Mouse (Mus musculus) midbrain, embryonic 15.5 days (tissue): ENCODE data around the gene Pdcd1lg2. TPM values are rescaled to one million over a fixed set of nuclear protein-coding genes. Genes with fewer than 3 reads are reported as not detected.

ENCODE experiments used
- ATAC-seq: fragments of 200-750 bp; cut with Nextera tagmentation; replicated peaks from 2 replicates; pipeline ENCODE4 v1.8.0; 2017; ENCODE audit warnings: moderate TSS enrichment
- H3K27ac ChIP-seq: fragments of 300-500 bp; sonication (generic); 2 replicates; pipeline ENCODE4 v1.5.1; 2015; ENCODE audit warnings: mild to moderate bottlenecking, inconsistent platforms
- H3K27me3 ChIP-seq: fragments of 300-500 bp; sonication (generic); replicated peaks from 2 replicates; pipeline ENCODE4 v1.6.1; 2015; ENCODE audit warnings: inconsistent platforms
- H3K36me3 ChIP-seq: fragments of 300-500 bp; sonication (generic); replicated peaks from 2 replicates; pipeline ENCODE4 v1.6.1; 2015; ENCODE audit warnings: inconsistent platforms
- H3K4me1 ChIP-seq: fragments of 300-500 bp; sonication (generic); 2 replicates; pipeline ENCODE4 v1.6.1; 2015; ENCODE audit warnings: inconsistent platforms
- H3K4me2 ChIP-seq: fragments of 300-500 bp; sonication (generic); 2 replicates; pipeline ENCODE4 v1.6.1; 2015; ENCODE audit warnings: inconsistent platforms, mild to moderate bottlenecking, moderate library complexity
- H3K4me3 ChIP-seq: fragments of 300-500 bp; sonication (generic); 2 replicates; pipeline ENCODE4 v1.5.1; 2015; ENCODE audit warnings: mild to moderate bottlenecking, inconsistent platforms
- H3K9ac ChIP-seq: fragments of 300-500 bp; sonication (generic); 2 replicates; pipeline ENCODE4 v1.6.1; 2015; ENCODE audit warnings: mild to moderate bottlenecking, inconsistent platforms
- H3K9me3 ChIP-seq: fragments of 300-500 bp; sonication (generic); 2 replicates; pipeline ENCODE4 v1.6.1; 2016; ENCODE audit warnings: inconsistent platforms
- WGBS: fragments of 180-500 bp; shearing (Covaris S2); methylation state at CpG from one replicate; pipeline ENCODE4 v1.1.7; 2015; ENCODE audit warnings: mixed read lengths; 5-methylcytosine and 5-hydroxymethylcytosine counted together
- polyA plus RNA-seq: library from polyadenylated mRNA; unstranded; fragments of >200 nt; fragmentation: Nextera tagmentation; extraction: Ambion mirVana; gene quantifications from 2 replicates; pipeline ENCODE4 v1.2.1, GENCODE M21; 2015

The Pdcd1lg2 gene
- polyA plus RNA-seq, 1 experiment from 2014 or later: not detected

GRCm38 (mm10) chr19:29463645-29464395 is 53.1 kb downstream of the Pdcd1lg2 start:
- Histone ChIP-seq H3K9ac (no peak overlapping the region), H3K9me3 (no peaks in the 10 kb centered on the region), H3K27ac (no peak overlapping the region), H3K36me3 (no peaks in the 10 kb centered on the region), H3K4me3 (no peak overlapping the region), H3K4me2 (no peak overlapping the region), H3K4me1 (no peaks in the 10 kb centered on the region), H3K27me3 (no peaks in the 10 kb centered on the region)
- 97% methylated on average over 7 of the region's 7 CpGs for WGBS
- ATAC-seq: no peak

GRCm38 (mm10) chr19:29466819-29467218 is 56.1 kb downstream of the Pdcd1lg2 start:
- Histone ChIP-seq H3K36me3 (no peaks in the 10 kb centered on the region), H3K9me3 (no peaks in the 10 kb centered on the region), H3K9ac (no peak overlapping the region), H3K4me1 (0 out of 2 replicates have a peak, but pooled peaks cover 3% of the 10 kb centered on the region), H3K4me3 (no peak overlapping the region), H3K27me3 (no peaks in the 10 kb centered on the region), H3K4me2 (no peak overlapping the region), H3K27ac (no peak overlapping the region)
- ATAC-seq: no peak
- WGBS: 90% methylated on average over 9 of the region's 9 CpGs

- H3K27me3 ChIP-seq: no peaks in the 10 kb centered on the region
- no peak overlapping the region for H3K4me2 ChIP-seq
- 91% methylated on average over 10 of the region's 10 CpGs for WGBS
- no peaks in the 10 kb centered on the region for H3K9me3 ChIP-seq
- 0 out of 2 replicates have a peak, but pooled peaks cover 3% of the 10 kb centered on the region for H3K4me1 ChIP-seq
- H3K36me3 ChIP-seq: no peaks in the 10 kb centered on the region
- ATAC-seq: no peak
- H3K9ac ChIP-seq: no peak overlapping the region
- no peak overlapping the region for H3K4me3 ChIP-seq
- no peak overlapping the region for H3K27ac ChIP-seq
Measured at GRCm38 (mm10) chr19:29468941-29469685, 58.4 kb downstream of the Pdcd1lg2 start.

- no peak for ATAC-seq
- WGBS: 93% methylated on average over 2 of the region's 2 CpGs
- Histone ChIP-seq H3K27me3 (no peaks in the 10 kb centered on the region), H3K9ac (no peak overlapping the region), H3K4me3 (no peak overlapping the region), H3K27ac (no peak overlapping the region), H3K36me3 (no peaks in the 10 kb centered on the region), H3K4me2 (no peak overlapping the region), H3K9me3 (no peaks in the 10 kb centered on the region), H3K4me1 (0 out of 2 replicates have a peak, but pooled peaks cover 3% of the 10 kb centered on the region)
Measured at GRCm38 (mm10) chr19:29469686-29470254, 59.1 kb downstream of the Pdcd1lg2 start.

GRCm38 (mm10) chr19:29470652-29471051 is 59.9 kb downstream of the Pdcd1lg2 start:
- Histone ChIP-seq H3K27ac (no peak overlapping the region), H3K9me3 (no peaks in the 10 kb centered on the region), H3K4me3 (no peak overlapping the region), H3K9ac (no peak overlapping the region), H3K4me1 (0 out of 2 replicates have a peak, but pooled peaks cover 3% of the 10 kb centered on the region), H3K27me3 (no peaks in the 10 kb centered on the region), H3K36me3 (no peaks in the 10 kb centered on the region), H3K4me2 (no peak overlapping the region)
- 35% methylated on average over 4 of the region's 4 CpGs for WGBS
- ATAC-seq: no peak

- Histone ChIP-seq H3K4me2 (no peak overlapping the region), H3K36me3 (no peaks in the 10 kb centered on the region), H3K27me3 (no peaks in the 10 kb centered on the region), H3K27ac (no peak overlapping the region), H3K4me1 (0 out of 2 replicates have a peak, but pooled peaks cover 3% of the 10 kb centered on the region), H3K4me3 (no peak overlapping the region), H3K9ac (no peak overlapping the region), H3K9me3 (no peaks in the 10 kb centered on the region)
- WGBS: 90% methylated on average over 8 of the region's 8 CpGs
- no peak for ATAC-seq
Measured at GRCm38 (mm10) chr19:29472424-29472823, 61.7 kb downstream of the Pdcd1lg2 start.

GRCm38 (mm10) chr19:29472946-29473345 is 62.2 kb downstream of the Pdcd1lg2 start:
- no peaks in the 10 kb centered on the region for H3K36me3 ChIP-seq
- WGBS: 90% methylated on average over 5 of the region's 5 CpGs
- 0 out of 2 replicates have a peak, but pooled peaks cover 3% of the 10 kb centered on the region for H3K4me1 ChIP-seq
- H3K4me2 ChIP-seq: no peak overlapping the region
- no peaks in the 10 kb centered on the region for H3K9me3 ChIP-seq
- no peak overlapping the region for H3K4me3 ChIP-seq
- H3K9ac ChIP-seq: no peak overlapping the region
- no peaks in the 10 kb centered on the region for H3K27me3 ChIP-seq
- no peak overlapping the region for H3K27ac ChIP-seq
- no peak for ATAC-seq

- Histone ChIP-seq H3K9me3 (no peaks in the 10 kb centered on the region), H3K4me2 (no peak overlapping the region), H3K4me3 (no peak overlapping the region), H3K27me3 (no peaks in the 10 kb centered on the region), H3K4me1 (0 out of 2 replicates have a peak, but pooled peaks cover 3% of the 10 kb centered on the region), H3K36me3 (no peaks in the 10 kb centered on the region), H3K9ac (no peak overlapping the region), H3K27ac (no peak overlapping the region)
- 64% methylated on average over 2 of the region's 2 CpGs for WGBS
- ATAC-seq: no peak
Measured at GRCm38 (mm10) chr19:29474803-29475202, 64.1 kb downstream of the Pdcd1lg2 start.

- Histone ChIP-seq H3K27ac (no peak overlapping the region), H3K4me2 (no peak overlapping the region), H3K36me3 (no peaks in the 10 kb centered on the region), H3K4me1 (0 out of 2 replicates have a peak, but pooled peaks cover 3% of the 10 kb centered on the region), H3K27me3 (no peaks in the 10 kb centered on the region), H3K4me3 (no peak overlapping the region), H3K9ac (no peak overlapping the region), H3K9me3 (no peaks in the 10 kb centered on the region)
- no peak for ATAC-seq
- 88% methylated on average over 4 of the region's 4 CpGs for WGBS
Measured at GRCm38 (mm10) chr19:29475210-29475620, 64.5 kb downstream of the Pdcd1lg2 start.

GRCm38 (mm10) chr19:29478598-29478997 is 67.9 kb downstream of the Pdcd1lg2 start:
- H3K27me3 ChIP-seq: no peaks in the 10 kb centered on the region
- no peak for ATAC-seq
- 50% methylated on average over 4 of the region's 4 CpGs for WGBS
- no peak overlapping the region for H3K9ac ChIP-seq
- H3K4me3 ChIP-seq: no peak overlapping the region
- H3K36me3 ChIP-seq: no peaks in the 10 kb centered on the region
- no peak overlapping the region for H3K4me2 ChIP-seq
- H3K4me1 ChIP-seq: no peaks in the 10 kb centered on the region
- no peaks in the 10 kb centered on the region for H3K9me3 ChIP-seq
- H3K27ac ChIP-seq: no peak overlapping the region

- H3K27me3 ChIP-seq: no peaks in the 10 kb centered on the region
- no peaks in the 10 kb centered on the region for H3K36me3 ChIP-seq
- WGBS: 67% methylated on average over 6 of the region's 6 CpGs
- H3K4me3 ChIP-seq: no peak overlapping the region
- no peaks in the 10 kb centered on the region for H3K4me1 ChIP-seq
- ATAC-seq: no peak
- no peaks in the 10 kb centered on the region for H3K9me3 ChIP-seq
- H3K9ac ChIP-seq: no peak overlapping the region
- H3K4me2 ChIP-seq: no peak overlapping the region
- H3K27ac ChIP-seq: no peak overlapping the region
Measured at GRCm38 (mm10) chr19:29481578-29481977, 70.9 kb downstream of the Pdcd1lg2 start.

GRCm38 (mm10) chr19:29482148-29482547 is 71.4 kb downstream of the Pdcd1lg2 start:
- Histone ChIP-seq H3K4me2 (no peak overlapping the region), H3K4me3 (no peak overlapping the region), H3K27ac (no peak overlapping the region), H3K36me3 (no peaks in the 10 kb centered on the region), H3K4me1 (no peaks in the 10 kb centered on the region), H3K9ac (no peak overlapping the region), H3K9me3 (no peaks in the 10 kb centered on the region), H3K27me3 (no peaks in the 10 kb centered on the region)
- 65% methylated on average over 5 of the region's 5 CpGs for WGBS
- ATAC-seq: no peak
